28 mouse cellular contexts compared by ENCODE assay signal in the genomic region with DNA sequence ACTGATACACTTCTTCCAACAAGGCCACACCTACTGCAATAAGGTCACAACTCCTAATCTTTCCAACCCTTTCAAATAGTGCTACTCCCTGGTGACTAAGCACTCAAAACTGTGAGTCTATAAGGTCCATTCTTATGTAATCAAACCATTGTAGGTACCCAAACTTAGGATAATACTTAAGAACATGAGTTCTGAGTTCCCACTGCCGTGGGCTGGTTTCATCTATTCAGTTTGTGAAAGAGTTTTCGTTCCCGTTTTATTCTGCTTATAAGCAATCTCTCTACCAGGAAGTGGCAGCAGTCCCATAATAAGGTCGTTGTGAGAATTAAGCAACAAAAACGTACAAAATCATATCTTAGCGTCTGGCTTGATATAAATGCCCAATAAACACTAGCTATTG. TPM values are rescaled to one million over a fixed set of nuclear protein-coding genes. Genes with fewer than 3 reads are reported as not detected.
"Had no signal": no experiment of that assay in that cellular context is flagged by ENCODE, and none has a peak within 500 bp of the region (broad histone marks: within the 10 kb centered on the region; RNA-seq: fewer than 3 reads in every experiment).

No protein-coding gene starts in this region.

- H3K4me3 ChIP-seq: layer of hippocampus, adult 2 months; limb, embryonic 10.5 days; limb, embryonic 13.5 days; liver, embryonic 12.5 days; liver, embryonic 15.5 days; lung, embryonic 15.5 days; megakaryocyte, embryonic 14.5 days; midbrain, embryonic 10.5 days; midbrain, embryonic 13.5 days had no signal

- H3K9me3 ChIP-seq: limb, embryonic 10.5 days; limb, embryonic 13.5 days; liver, embryonic 12.5 days; liver, embryonic 15.5 days; lung, embryonic 15.5 days; megakaryocyte, embryonic 14.5 days; midbrain, embryonic 10.5 days; midbrain, embryonic 13.5 days had no signal

- H3K36me3 ChIP-seq: limb, embryonic 10.5 days; limb, embryonic 13.5 days; liver, embryonic 12.5 days; liver, embryonic 15.5 days; lung, embryonic 15.5 days; midbrain, embryonic 10.5 days; midbrain, embryonic 13.5 days had no signal

- H3K27me3 ChIP-seq: limb, embryonic 13.5 days; liver, embryonic 12.5 days; liver, embryonic 15.5 days; lung, embryonic 15.5 days; megakaryocyte, embryonic 14.5 days; midbrain, embryonic 13.5 days had no signal

- ATAC-seq: liver, embryonic 12.5 days; midbrain, embryonic 13.5 days; midbrain, embryonic 16.5 days had no signal

- H3K4me1 ChIP-seq: limb, embryonic 10.5 days; liver, embryonic 12.5 days; liver, embryonic 15.5 days; midbrain, embryonic 13.5 days had no signal

- DNase-seq: kidney, adult 18-20 months; kidney, adult 9 months; kidney, postnatal 14 days; kidney, postnatal 4 days; liver; lung, adult 18-20 months; lung, postnatal 10 days; lung, postnatal 36 days; thymus, adult 18-20 months; thymus, postnatal 36 days had no signal

- H3K9ac ChIP-seq: limb, embryonic 13.5 days; liver, embryonic 12.5 days; liver, embryonic 15.5 days; lung, embryonic 15.5 days; midbrain, embryonic 13.5 days had no signal

- H3K27ac ChIP-seq: layer of hippocampus, adult 2 months; limb, embryonic 10.5 days; limb, embryonic 13.5 days; liver, embryonic 12.5 days; liver, embryonic 15.5 days; lung, embryonic 15.5 days; midbrain, embryonic 10.5 days; midbrain, embryonic 13.5 days had no signal

- H3K4me2 ChIP-seq: limb, embryonic 13.5 days; liver, embryonic 12.5 days; liver, embryonic 15.5 days; lung, embryonic 15.5 days; midbrain, embryonic 13.5 days had no signal

RNA-seq across cellular contexts. Expression of gene Gm21958, which starts 45.4 kb away (rescaled TPM):
- total RNA-seq: layer of hippocampus, adult 2 months; layer of hippocampus, postnatal 25 days; left cerebral cortex, adult 18-20 months; left cerebral cortex, postnatal 25 days had no signal
- polyA plus RNA-seq: kidney, embryonic 16.5 days; liver, embryonic 12.5 days; small intestine, adult 2 months; spleen, adult 2 months; testis, adult 2 months; urinary bladder, adult 2 months had no signal
